Mouse (Mus musculus) lung, postnatal 14 days (tissue): ENCODE data around the gene Def8.
"Not testable (repeated sequence)": the region's sequence is repeated elsewhere in the genome, so short reads cannot be mapped to it uniquely, and the experiment has no call there.

ENCODE experiments used
- DNase-seq: peaks from one replicate; pipeline ENCODE4 v3.0.0; 2021

Def8 gene

GRCm38 (mm10) chr8:123441788-123442187 lies 18.5 kb downstream of the Def8 start:
- DNase-seq = no peak

GRCm38 (mm10) chr8:123442351-123442750 lies 19.0 kb downstream of the Def8 start:
- DNase-seq = no peak

GRCm38 (mm10) chr8:123442871-123443575 lies 19.7 kb downstream of the Def8 start:
- peak; percentile 95 for DNase-seq

- DNase-seq = no peak
These were observed 20.2 kb downstream of the Def8 start for GRCm38 (mm10) chr8:123443576-123443921.

GRCm38 (mm10) chr8:123444131-123444530 lies 20.8 kb downstream of the Def8 start:
- DNase-seq = no peak

GRCm38 (mm10) chr8:123445981-123446380 lies 22.7 kb downstream of the Def8 start:
- no peak for DNase-seq

GRCm38 (mm10) chr8:123446799-123447198 lies 23.5 kb downstream of the Def8 start:
- no peak for DNase-seq

- no peak for DNase-seq
These were observed 27.5 kb downstream of the Def8 start for GRCm38 (mm10) chr8:123450783-123451182.

GRCm38 (mm10) chr8:123451747-123452146 lies 28.4 kb downstream of the Def8 start:
- not testable (repeated sequence) for DNase-seq

- DNase-seq = no peak
These were observed 28.8 kb downstream of the Def8 start for GRCm38 (mm10) chr8:123452149-123452548.

- no peak for DNase-seq
These were observed 30.0 kb downstream of the Def8 start for GRCm38 (mm10) chr8:123453291-123453690.

GRCm38 (mm10) chr8:123453951-123454350 lies 30.6 kb downstream of the Def8 start:
- DNase-seq = no peak

- DNase-seq = no peak
These were observed 31.2 kb downstream of the Def8 start for GRCm38 (mm10) chr8:123454559-123454958.

- DNase-seq = no peak
These were observed 40.3 kb downstream of the Def8 start for GRCm38 (mm10) chr8:123463651-123464050.

- no peak for DNase-seq
These were observed 44.1 kb downstream of the Def8 start for GRCm38 (mm10) chr8:123467476-123467875.

GRCm38 (mm10) chr8:123472991-123473390 lies 49.7 kb downstream of the Def8 start:
- not testable (repeated sequence) for DNase-seq

- not testable (repeated sequence) for DNase-seq
These were observed 51.2 kb downstream of the Def8 start for GRCm38 (mm10) chr8:123474549-123474948.

GRCm38 (mm10) chr8:123476911-123477736 lies 53.8 kb downstream of the Def8 start:
- DNase-seq = peak; percentile 4

GRCm38 (mm10) chr8:123477737-123478258 lies 54.5 kb downstream of the Def8 start, which contains the start of gene Afg3l1:
TSS of gene Afg3l1 (plus strand) at chr8:123477903.
- peak; percentile 93 for DNase-seq

GRCm38 (mm10) chr8:123478456-123479218 lies 55.3 kb downstream of the Def8 start:
- peak; percentile 4 for DNase-seq

- no peak for DNase-seq
These were observed 59.3 kb downstream of the Def8 start for GRCm38 (mm10) chr8:123482627-123483026.

GRCm38 (mm10) chr8:123491280-123492075 lies 68.2 kb downstream of the Def8 start:
- peak; percentile 28 for DNase-seq
